Mouse (Mus musculus) spleen, postnatal 4 days (tissue): Measurements from ENCODE around the gene Hspa4l.

Experiments used
- DNase-seq, 2 experiments: peaks; one replicate each; pipeline ENCODE4 v3.0.0; 2022; ENCODE audit warnings: low spot score in 2 of 2

Hspa4l gene

GRCm38 (mm10) chr3:40744024-40744835 is at the start of gene Hspa4l:
Hspa4l (plus strand) TSS chr3:40744495.
- no peak for DNase-seq

- DNase-seq: no peak
These were observed 49.1 kb upstream of the Hspa4l start for GRCm38 (mm10) chr3:40695162-40695561.

DNA sequence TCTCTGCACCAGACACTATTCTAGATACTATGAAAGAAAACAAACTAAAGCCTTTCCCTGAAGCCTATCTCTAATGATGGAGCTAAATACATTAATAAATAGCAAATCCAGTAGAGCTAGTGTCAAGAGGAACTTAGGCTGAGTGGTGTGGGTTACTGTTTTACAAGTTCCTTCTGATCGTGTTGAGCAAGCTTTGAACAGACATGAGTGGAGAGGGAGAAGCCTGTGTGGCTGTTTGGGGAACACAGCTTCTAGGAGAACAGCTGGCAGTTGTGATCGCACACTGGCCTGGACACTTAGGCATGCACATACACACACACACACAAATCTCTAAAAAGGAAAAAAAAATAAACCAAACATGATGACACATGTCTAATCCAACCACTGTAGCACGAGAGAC is 45.5 kb upstream of the Hspa4l start:
- no peak for DNase-seq

DNA sequence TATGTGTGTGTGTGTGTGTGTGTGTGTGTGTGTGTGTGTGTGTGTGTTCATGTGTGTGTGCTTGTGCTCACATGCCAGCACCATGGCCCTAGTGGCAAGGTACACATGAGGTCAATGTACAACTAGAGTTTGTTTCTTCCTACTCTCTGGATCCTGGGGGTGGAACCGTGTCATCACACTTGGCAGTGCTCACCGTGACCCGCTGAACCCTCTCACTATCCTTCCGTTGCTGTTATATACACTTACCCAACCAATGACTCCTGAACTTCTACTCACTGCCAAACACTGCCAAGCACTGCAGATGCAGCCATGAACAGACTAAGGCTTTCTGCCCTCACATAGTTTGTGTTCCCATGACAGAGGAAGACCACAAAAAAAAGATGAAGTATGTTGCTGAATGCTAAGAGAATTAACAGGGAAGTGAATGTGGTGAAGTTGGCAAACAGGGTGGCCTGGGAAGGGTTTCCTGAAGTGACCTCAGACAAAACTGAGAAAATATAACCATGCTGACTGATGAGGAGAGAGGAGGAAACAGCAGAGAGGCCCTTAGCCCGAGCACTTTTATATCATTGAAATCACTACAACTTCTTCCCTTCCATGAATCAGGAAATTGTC is 39.4 kb upstream of the Hspa4l start:
- no peak for DNase-seq

GRCm38 (mm10) chr3:40708655-40709054 is 35.6 kb upstream of the Hspa4l start, which contains the start of gene Slc25a31:
Slc25a31 (plus strand) TSS chr3:40708855.
- DNase-seq: no peak

DNA sequence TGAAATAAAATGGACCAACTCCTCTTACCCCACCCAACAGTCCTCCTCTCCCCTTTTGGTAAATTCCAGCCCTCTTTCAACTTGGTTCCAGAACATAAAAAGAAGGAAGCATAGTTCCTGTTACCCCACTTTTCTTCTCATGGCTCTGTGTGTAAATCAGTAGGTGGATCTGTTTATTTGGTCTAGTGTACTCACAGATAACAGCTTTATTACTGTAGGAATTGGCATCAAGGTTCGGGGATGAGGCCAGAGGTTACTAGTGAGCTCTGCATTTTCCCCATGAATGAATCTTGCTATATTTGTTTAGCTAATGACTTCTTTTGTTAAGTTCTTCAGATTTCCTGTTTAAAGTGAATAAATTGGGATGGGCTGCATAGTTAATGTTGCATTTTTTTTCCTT is 28.2 kb upstream of the Hspa4l start:
- DNase-seq: no peak

- no peak for DNase-seq
These were observed 25.3 kb upstream of the Hspa4l start for GRCm38 (mm10) chr3:40719022-40719421.

DNA sequence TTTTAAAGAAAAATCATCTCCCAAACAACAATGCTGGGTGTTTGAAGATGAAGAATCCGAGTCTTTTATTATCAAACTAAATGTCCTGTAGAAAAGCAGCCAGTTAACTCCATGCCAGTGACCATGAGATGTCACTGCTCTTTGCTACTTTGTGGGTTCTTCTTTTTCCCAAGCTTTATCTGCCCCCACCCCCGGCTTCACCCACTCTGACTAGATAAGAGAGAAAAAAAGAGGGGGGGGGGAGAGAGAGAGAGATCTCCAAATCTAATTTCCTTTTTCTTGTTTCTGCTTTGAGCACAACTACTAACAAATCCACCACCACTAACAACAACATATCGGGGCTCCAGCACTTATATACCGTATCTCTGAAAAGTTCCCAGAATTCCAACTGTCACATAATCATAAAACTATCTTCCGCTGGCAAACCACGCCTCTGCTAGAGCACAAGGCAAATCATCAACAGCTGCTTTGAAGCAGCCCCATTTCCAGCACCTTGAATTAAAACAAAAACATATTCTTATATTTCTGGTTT is 5.8 kb upstream of the Hspa4l start:
- no peak for DNase-seq

DNA sequence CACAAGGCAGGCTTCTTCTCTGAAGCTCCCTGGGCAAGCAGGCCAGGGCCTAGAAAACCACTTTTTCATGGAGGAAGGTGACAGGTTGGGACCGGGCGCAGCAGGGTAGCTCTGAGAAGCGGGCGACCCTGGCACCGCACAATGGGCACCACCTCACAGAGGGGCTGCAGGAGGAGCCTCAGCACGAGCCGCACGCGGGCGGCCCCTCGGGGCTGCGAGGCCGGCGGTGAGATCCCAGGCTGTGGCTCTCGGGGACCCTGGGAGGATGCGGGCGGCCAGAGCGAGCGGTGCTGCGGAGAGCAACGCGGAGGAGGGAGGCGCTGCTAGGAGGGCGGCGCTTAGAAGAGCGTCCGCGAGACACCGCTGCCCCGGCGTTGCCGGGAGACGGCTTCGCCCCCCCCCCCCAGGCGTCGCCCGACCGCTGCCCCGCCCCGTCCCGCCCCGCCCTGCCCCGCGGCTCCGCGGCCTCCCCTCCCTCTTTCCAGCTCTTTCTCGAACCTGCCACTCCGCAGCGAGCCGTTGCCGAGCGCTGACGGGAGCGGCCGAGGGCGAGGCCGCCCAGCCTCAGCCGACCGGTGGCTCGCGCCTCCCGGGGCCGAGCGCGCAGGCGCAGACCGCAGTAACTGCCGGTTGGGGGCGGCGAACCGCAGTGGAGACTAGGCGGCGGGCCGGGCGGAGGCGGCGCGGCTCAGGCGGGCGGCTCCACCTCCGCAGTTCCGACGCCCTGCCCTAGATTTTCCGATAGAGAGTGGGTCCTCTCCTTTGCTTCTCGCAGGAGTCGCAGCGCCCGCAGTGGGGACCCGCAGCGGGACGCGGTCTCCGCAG is 753 bp downstream of the Hspa4l start:
- DNase-seq: peak; percentile 93 to 97

DNA sequence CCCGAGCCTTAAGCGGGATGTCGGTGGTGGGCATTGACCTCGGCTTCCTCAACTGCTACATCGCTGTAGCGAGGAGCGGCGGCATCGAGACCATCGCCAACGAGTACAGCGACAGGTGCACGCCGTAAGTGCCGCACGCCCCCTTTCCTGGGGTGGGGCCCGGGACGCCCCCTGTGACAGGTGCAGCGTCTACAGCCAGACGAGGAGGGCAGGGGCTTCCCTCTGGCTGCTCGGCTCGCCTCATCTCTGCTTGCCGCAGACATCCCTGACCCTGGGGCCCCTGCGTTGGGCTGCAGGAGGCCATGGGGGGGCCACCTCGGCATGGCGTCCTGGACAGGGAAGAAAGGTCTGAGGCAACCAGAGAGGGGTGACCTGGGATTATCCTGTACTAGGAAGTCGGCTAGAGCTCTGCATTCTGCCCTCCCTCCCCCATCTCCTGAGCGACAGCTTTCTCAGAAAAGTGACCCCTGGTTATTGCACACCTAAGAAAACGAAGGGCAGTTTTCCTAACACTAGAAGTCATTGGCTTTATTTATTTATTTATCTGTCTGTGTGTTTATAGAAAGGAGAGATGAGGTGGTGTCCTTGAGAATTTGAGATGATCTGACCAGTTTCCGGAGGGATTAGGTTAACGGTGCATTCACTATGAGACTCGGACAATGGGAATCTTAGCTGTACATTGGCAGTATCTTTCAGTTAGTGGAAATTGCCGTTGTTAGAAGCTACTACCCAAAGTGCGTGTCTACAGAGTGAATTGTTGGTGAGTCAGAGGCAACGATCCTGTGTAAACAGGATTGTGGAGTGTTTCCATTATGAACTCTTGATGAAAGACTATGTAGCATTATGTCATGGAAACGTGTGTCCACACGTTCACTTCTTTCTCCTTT is 1.6 kb downstream of the Hspa4l start:
- DNase-seq: no peak

- no peak for DNase-seq
These were observed 16.5 kb downstream of the Hspa4l start for GRCm38 (mm10) chr3:40760746-40761145.

GRCm38 (mm10) chr3:40761312-40761711 is 17.0 kb downstream of the Hspa4l start:
- no peak for DNase-seq

DNA sequence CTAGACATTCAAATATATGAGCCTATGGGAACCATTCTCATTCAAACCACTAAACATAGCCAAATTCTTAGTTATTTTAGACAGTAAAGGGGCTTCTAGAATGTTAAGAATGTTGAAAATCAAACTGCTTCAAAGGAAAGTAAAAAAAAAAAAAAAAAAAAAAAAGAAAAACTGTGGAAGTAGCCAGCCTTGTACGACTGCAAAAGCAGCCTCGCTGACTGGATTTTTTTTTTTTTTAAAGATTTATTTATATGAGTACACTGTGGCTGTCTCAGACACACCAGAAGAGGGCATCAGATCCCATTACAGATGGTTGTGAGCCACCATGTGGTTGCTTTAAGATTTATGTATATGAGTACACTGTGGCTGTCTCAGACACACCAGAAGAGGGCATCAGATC is 49.5 kb downstream of the Hspa4l start:
- no peak for DNase-seq

DNA sequence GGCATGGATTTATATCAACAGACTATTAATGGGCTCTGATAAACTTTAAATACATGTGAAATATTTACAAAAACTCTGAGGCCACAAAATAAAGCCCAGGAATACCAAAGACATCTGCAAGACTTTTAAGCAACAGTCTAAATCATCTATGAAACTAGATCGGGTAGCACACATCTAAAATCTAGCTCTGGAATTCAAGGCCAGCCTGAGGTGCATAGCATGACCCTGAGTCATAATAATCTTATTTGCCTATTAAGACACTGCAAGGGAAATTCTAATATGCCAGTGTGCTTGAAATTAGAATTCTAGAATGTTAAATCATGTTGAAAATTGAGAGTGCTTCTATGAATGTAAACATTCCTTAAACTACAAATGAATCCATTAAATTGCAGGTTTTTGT is 53.8 kb downstream of the Hspa4l start:
- DNase-seq: no peak

- peak; percentile 73 to 79 for DNase-seq
These were observed 54.2 kb downstream of the Hspa4l start for GRCm38 (mm10) chr3:40798500-40798899.

DNA sequence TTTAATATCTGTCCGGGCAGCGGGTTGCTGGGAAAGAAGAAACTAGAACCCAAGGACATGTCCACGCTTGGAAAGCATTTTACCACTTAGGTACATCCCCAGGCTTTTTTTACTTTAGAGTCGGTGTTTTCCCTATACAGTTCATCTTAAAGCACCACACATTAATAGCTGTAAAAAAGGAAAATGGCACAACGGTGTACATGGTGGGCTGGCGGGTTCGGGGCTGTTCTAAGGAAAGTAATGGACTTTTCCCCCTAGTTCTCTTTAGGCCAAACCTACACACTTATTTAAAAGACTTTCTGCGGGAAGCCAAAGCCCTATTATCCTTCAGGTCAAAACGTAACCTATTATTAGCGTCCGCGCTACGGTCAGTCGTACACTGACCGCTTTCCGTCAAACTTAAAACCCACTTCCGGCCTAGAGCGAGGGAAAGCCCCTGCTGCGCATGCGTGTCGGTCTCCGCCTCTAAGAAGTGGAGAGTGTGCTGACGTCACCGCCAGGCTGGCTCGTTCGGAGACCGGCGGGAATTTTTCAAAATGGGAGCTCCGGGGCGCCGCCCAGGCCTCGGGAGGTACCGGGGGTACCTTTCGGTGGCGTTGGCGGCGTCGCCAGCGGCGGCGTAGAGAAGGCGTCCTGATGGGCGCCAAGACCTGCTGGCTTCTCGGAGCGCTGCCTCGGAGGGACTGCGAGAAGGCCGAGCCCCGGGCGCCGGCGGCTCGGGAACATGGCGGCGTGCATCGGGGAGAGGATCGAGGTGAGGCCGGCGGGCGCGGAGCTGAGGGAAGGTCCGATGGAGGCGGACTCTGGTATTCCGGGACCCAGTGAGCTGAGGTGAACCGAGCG is 55.5 kb downstream of the Hspa4l start, which contains the start of gene Plk4:
TSS of gene Plk4 (plus strand) at position 490 of the 843 bp plus-strand sequence.
- DNase-seq: peak; percentile 96 to 99

DNA sequence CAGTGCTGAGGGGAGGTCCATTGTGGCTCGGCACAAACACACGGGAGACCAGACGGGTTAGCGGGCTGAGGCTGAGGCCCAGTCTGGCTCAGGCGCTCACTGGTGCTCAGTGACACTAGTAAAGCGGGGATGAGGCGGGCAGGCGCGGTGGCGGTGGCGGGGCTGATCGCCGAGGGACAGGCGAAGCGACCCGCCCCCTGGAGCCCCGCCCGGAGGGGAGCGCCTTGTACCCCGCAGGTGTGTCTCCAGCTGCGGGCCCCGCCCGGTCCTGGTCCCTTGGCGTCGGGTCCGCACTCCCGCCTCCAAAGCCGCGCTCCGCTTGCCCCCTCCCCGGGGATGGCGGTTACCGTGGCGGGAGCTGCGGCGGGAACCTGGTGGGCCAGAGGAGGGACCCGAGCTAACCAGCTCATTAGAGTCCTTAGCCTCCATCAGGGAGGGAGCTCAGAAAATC is 56.1 kb downstream of the Hspa4l start:
- DNase-seq: peak; percentile 78 to 88

DNA sequence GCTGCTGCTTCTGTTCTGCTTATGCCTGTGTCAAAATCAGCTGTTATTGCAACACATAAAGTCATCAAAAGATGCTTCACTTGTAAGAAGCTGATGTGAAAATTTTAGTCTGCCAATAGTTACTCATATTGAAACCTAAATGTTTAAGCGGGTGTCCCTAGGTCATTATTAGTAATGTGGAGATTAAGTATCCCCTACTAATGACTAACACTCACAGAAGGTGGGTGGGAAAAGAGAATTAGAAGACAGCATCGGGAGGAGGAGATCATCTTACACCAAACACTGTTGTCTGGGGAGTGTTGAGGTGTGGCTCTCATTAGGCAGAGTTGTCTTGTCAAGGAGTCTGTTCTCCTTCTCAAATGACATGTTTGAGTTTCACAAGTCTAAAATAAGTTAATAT is 62.6 kb downstream of the Hspa4l start:
- no peak for DNase-seq

GRCm38 (mm10) chr3:40808686-40809085 is 64.4 kb downstream of the Hspa4l start:
- DNase-seq: no peak

- no peak for DNase-seq
These were observed 65.6 kb downstream of the Hspa4l start for GRCm38 (mm10) chr3:40809894-40810293.
